Mouse (Mus musculus) lung, embryonic 14.5 days (tissue): ENCODE results near the gene Tomm40. TPM values are rescaled to one million over a fixed set of nuclear protein-coding genes. Genes with fewer than 3 reads are reported as not detected.

Experiments used
- ATAC-seq: fragments of 200-750 bp; cut with Nextera tagmentation; 2 replicates; pipeline ENCODE4 v1.8.0; 2017; ENCODE audit warnings: mild to moderate bottlenecking, moderate TSS enrichment, moderate library complexity; ENCODE audit not compliant: insufficient read depth
- DNase-seq: peaks from one replicate; pipeline ENCODE4 v3.0.0-alpha.2; 2015
- H3K27ac ChIP-seq: fragments of 300-500 bp; sonication (generic); 2 replicates; pipeline ENCODE4 v1.5.1; 2014; ENCODE audit warnings: low read depth, mild to moderate bottlenecking, moderate library complexity
- H3K27me3 ChIP-seq: fragments of 300-500 bp; sonication (generic); 2 replicates; pipeline ENCODE4 v1.6.1; 2014; ENCODE audit warnings: low read length, control low read depth; ENCODE audit not compliant: insufficient read depth
- H3K36me3 ChIP-seq: fragments of 300-500 bp; sonication (generic); 2 replicates; pipeline ENCODE4 v1.6.1; 2014; ENCODE audit warnings: control low read depth; ENCODE audit not compliant: insufficient read depth
- H3K4me1 ChIP-seq: fragments of 300-500 bp; sonication (generic); 2 replicates; pipeline ENCODE4 v1.6.1; 2014; ENCODE audit warnings: antibody characterized with exemption, control low read depth; ENCODE audit not compliant: insufficient read depth
- H3K4me2 ChIP-seq: fragments of 300-500 bp; sonication (generic); 2 replicates; pipeline ENCODE4 v1.6.1; 2014; ENCODE audit warnings: mild to moderate bottlenecking
- H3K4me3 ChIP-seq: fragments of 300-500 bp; sonication (generic); 2 replicates; pipeline ENCODE4 v1.5.1; 2014; ENCODE audit warnings: low read depth, low read length
- H3K9ac ChIP-seq: fragments of 300-500 bp; sonication (generic); 2 replicates; pipeline ENCODE4 v1.6.1; 2014
- H3K9me3 ChIP-seq: fragments of 300-500 bp; sonication (generic); 2 replicates; pipeline ENCODE4 v1.6.1; 2016; ENCODE audit warnings: low read depth, low read length, control low read depth
- CTCF ChIP-seq: IDR thresholded peaks from 2 replicates; pipeline ENCODE4 v1.5.1; 2016; ENCODE audit warnings: antibody characterized with exemption, low read depth
- WGBS: fragments of 180-500 bp; shearing (Covaris S2); extraction: QIAGEN DNeasy Blood & Tissue Kit; methylation state at CpG from one replicate; pipeline ENCODE4 v1.1.7; 2014; 5-methylcytosine and 5-hydroxymethylcytosine counted together
- polyA plus RNA-seq: library from polyadenylated mRNA; unstranded; fragments of >200 nt; fragmentation: Nextera tagmentation; extraction: Ambion mirVana; gene quantifications from 2 replicates; pipeline ENCODE4 v1.2.1, GENCODE M21; 2014

The Tomm40 gene
- polyA plus RNA-seq, 1 experiment from 2014 or later = 168 TPM

GRCm38 (mm10) chr7:19750217-19751069, 35.2 kb upstream of the Tomm40 start, which contains the start of gene Nectin2:
Gene Nectin2, minus strand, starts transcription at chr7:19750483.
- H3K4me1 ChIP-seq = peaks cover 21% of the 10 kb centered on the region
- peaks cover 5% of the 10 kb centered on the region; the same call in 1 of the 2 replicates for H3K36me3 ChIP-seq
- H3K27me3 ChIP-seq = no peaks in the 10 kb centered on the region
- H3K4me2 ChIP-seq = peak within 1 kb of the TSS; percentile 89
- H3K27ac ChIP-seq = peak within 1 kb of the TSS; percentile 96
- peak within 1 kb of the TSS; percentile 91 for H3K4me3 ChIP-seq
- 14% methylated on average over 19 of the region's 19 CpGs for WGBS
- peak; percentile 94 for DNase-seq
- no peaks in the 10 kb centered on the region for H3K9me3 ChIP-seq
- ATAC-seq = peak; percentile 67
- peak; percentile 87 for TF ChIP-seq CTCF
- H3K9ac ChIP-seq = peak within 1 kb of the TSS; percentile 92

GRCm38 (mm10) chr7:19749389-19750216, 34.4 kb upstream of the Tomm40 start:
- ATAC-seq = peak; percentile 93
- Histone ChIP-seq H3K4me2 (peak overlapping the region; percentile 89), H3K9ac (peak overlapping the region; percentile 92), H3K36me3 (no peaks in the 10 kb centered on the region), H3K27me3 (no peaks in the 10 kb centered on the region), H3K9me3 (no peaks in the 10 kb centered on the region), H3K4me3 (peak overlapping the region; percentile 91), H3K27ac (peak overlapping the region; percentile 96), H3K4me1 (peaks cover 18% of the 10 kb centered on the region)
- DNase-seq = peak; percentile 99
- under 1% methylated on average over 46 of the region's 46 CpGs for WGBS
- peak; percentile 89 for TF ChIP-seq CTCF

GRCm38 (mm10) chr7:19748219-19749195, 33.3 kb upstream of the Tomm40 start:
- Histone ChIP-seq H3K36me3 (peaks cover 8% of the 10 kb centered on the region), H3K9ac (peak overlapping the region; percentile 92), H3K4me2 (peak overlapping the region; percentile 89), H3K9me3 (no peaks in the 10 kb centered on the region), H3K4me3 (peak overlapping the region; percentile 91), H3K27ac (peak overlapping the region; percentile 96), H3K4me1 (peaks cover 18% of the 10 kb centered on the region), H3K27me3 (no peaks in the 10 kb centered on the region)
- ATAC-seq (peak; percentile 1; the same call in 1 of the 2 replicates), DNase-seq (peak; percentile 82)
- under 1% methylated on average over 32 of the region's 32 CpGs for WGBS
- no peak for TF ChIP-seq CTCF

GRCm38 (mm10) chr7:19747420-19748218, 32.4 kb upstream of the Tomm40 start:
- DNase-seq = peak; percentile 70
- Histone ChIP-seq H3K9ac (peak overlapping the region; percentile 92), H3K9me3 (no peaks in the 10 kb centered on the region), H3K4me3 (peak overlapping the region; percentile 91), H3K27me3 (no peaks in the 10 kb centered on the region), H3K27ac (peak overlapping the region; percentile 96), H3K36me3 (peaks cover 16% of the 10 kb centered on the region), H3K4me2 (peak overlapping the region; percentile 89), H3K4me1 (peaks cover 18% of the 10 kb centered on the region)
- no peak for TF ChIP-seq CTCF
- no peak for ATAC-seq
- WGBS = 2% methylated on average over 25 of the region's 25 CpGs

GRCm38 (mm10) chr7:19746426-19747201, 31.4 kb upstream of the Tomm40 start:
- Histone ChIP-seq H3K4me3 (peak overlapping the region; percentile 91), H3K4me1 (peaks cover 23% of the 10 kb centered on the region), H3K4me2 (peak overlapping the region; percentile 89), H3K36me3 (peaks cover 21% of the 10 kb centered on the region), H3K9ac (peak overlapping the region; percentile 92), H3K27me3 (no peaks in the 10 kb centered on the region), H3K27ac (peak overlapping the region; percentile 69; the same call in 1 of the 2 replicates), H3K9me3 (no peaks in the 10 kb centered on the region)
- no peak for ATAC-seq
- DNase-seq = no peak
- no peak for TF ChIP-seq CTCF
- WGBS = 33% methylated on average over 6 of the region's 6 CpGs
